Mouse (Mus musculus) midbrain, embryonic 16.5 days (tissue): Measurements from ENCODE around the gene Immp2l. TPM values are rescaled to one million over a fixed set of nuclear protein-coding genes. Genes with fewer than 3 reads are reported as not detected.

Source experiments
- ATAC-seq: fragments of 200-750 bp; cut with Nextera tagmentation; 2 replicates; pipeline ENCODE4 v1.8.0; 2017; ENCODE audit warnings: moderate TSS enrichment
- H3K27ac ChIP-seq: fragments of 300-500 bp; sonication (generic); 2 replicates; pipeline ENCODE4 v1.5.1; 2014; ENCODE audit warnings: mild to moderate bottlenecking, low read length, mixed read lengths
- H3K27me3 ChIP-seq: fragments of 300-500 bp; sonication (generic); 2 replicates; pipeline ENCODE4 v1.6.1; 2014; ENCODE audit warnings: low read depth, low read length, mixed read lengths; ENCODE audit not compliant: control insufficient read depth, insufficient read depth
- H3K36me3 ChIP-seq: fragments of 300-500 bp; sonication (generic); 2 replicates; pipeline ENCODE4 v1.6.1; 2014; ENCODE audit warnings: mild to moderate bottlenecking, low read length, moderate library complexity, mixed read lengths; ENCODE audit not compliant: control insufficient read depth, insufficient read depth
- H3K4me1 ChIP-seq: fragments of 300-500 bp; sonication (generic); 2 replicates; pipeline ENCODE4 v1.6.1; 2014; ENCODE audit warnings: mild to moderate bottlenecking, low read length, mixed read lengths; ENCODE audit not compliant: control insufficient read depth, insufficient read depth
- H3K4me2 ChIP-seq: fragments of 300-500 bp; sonication (generic); 2 replicates; pipeline ENCODE4 v1.6.1; 2014; ENCODE audit warnings: mild to moderate bottlenecking, low read length, mixed read lengths
- H3K4me3 ChIP-seq: fragments of 300-500 bp; sonication (generic); 2 replicates; pipeline ENCODE4 v1.5.1; 2014; ENCODE audit warnings: low read depth, mild to moderate bottlenecking, low read length, moderate library complexity, mixed read lengths
- H3K9ac ChIP-seq: fragments of 300-500 bp; sonication (generic); 2 replicates; pipeline ENCODE4 v1.6.1; 2014; ENCODE audit warnings: low read depth, low read length, mixed read lengths
- H3K9me3 ChIP-seq: fragments of 300-500 bp; sonication (generic); replicated peaks from 2 replicates; pipeline ENCODE4 v1.6.1; 2014; ENCODE audit warnings: mild to moderate bottlenecking, low read length, mixed read lengths; ENCODE audit not compliant: control insufficient read depth, poor library complexity, severe bottlenecking
- WGBS: fragments of 180-500 bp; shearing (Covaris S2); extraction: QIAGEN DNeasy Blood & Tissue Kit; methylation state at CpG from one replicate; pipeline ENCODE4 v1.1.7; 2014; 5-methylcytosine and 5-hydroxymethylcytosine counted together
- polyA plus RNA-seq: library from polyadenylated mRNA; unstranded; fragments of >200 nt; fragmentation: Nextera tagmentation; extraction: Ambion mirVana; gene quantifications from 2 replicates; pipeline ENCODE4 v1.2.1, GENCODE M21; 2015

The Immp2l gene
- polyA plus RNA-seq, 1 experiment from 2014 or later, result 6.6 TPM

DNA sequence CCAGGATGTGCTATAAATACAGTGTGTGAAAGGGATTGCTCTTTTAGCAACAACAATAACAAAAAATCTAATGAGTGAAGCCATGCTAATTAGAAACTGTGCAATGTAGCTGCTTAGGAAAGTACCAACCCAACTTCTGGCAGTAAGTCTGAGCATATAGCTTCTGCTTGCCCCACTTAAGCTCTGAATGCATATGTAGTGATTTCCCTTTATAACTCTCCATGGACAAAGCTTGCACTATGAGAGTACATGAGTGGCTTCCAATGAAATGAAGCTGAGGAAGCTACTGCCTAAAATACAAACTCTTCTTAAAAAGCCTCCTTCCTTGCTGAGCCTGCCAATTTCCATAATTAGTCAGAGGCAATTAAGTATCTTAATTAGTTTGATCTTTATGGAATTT, 370.3 kb downstream of the Immp2l start:
- H3K27ac ChIP-seq, result no peak overlapping the region
- H3K4me3 ChIP-seq, result no peak overlapping the region
- H3K4me1 ChIP-seq, result no peaks in the 10 kb centered on the region
- H3K27me3 ChIP-seq, result no peaks in the 10 kb centered on the region
- H3K36me3 ChIP-seq, result no peaks in the 10 kb centered on the region
- ATAC-seq, result no peak
- no peaks in the 10 kb centered on the region for H3K9me3 ChIP-seq
- H3K4me2 ChIP-seq, result no peak overlapping the region
- H3K9ac ChIP-seq, result no peak overlapping the region

GRCm38 (mm10) chr12:41401136-41401535, 377.2 kb downstream of the Immp2l start:
- no peak for ATAC-seq

DNA sequence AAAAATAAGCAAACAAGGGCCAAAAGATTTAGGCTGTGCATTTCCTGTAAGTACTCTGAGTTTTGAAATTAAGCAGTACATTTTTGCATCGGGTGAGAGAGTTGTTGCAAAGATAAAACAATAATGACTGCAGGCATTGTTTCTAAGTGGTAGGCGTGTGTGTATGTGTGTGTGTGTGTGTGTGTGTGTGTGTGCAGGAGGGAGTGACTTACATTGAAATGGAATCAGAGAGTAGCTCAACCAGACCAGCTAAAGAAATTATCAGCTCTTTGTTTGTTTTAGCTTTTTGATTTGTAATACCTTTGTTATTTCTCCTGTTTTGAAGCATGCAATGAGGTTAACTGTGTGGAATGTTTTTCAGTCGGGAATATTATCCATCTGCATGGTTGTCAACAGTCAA, 378.0 kb downstream of the Immp2l start:
- Histone ChIP-seq H3K4me1 (no peaks in the 10 kb centered on the region), H3K9me3 (no peaks in the 10 kb centered on the region), H3K4me3 (no peak overlapping the region), H3K36me3 (no peaks in the 10 kb centered on the region), H3K4me2 (no peak overlapping the region), H3K27me3 (no peaks in the 10 kb centered on the region), H3K27ac (no peak overlapping the region), H3K9ac (no peak overlapping the region)
- ATAC-seq, result no peak
- 62% methylated on average over 3 of the region's 3 CpGs for WGBS

More at GRCm38 (mm10) chr12:41401136-41401535, 377.2 kb downstream of the Immp2l start:
- no peaks in the 10 kb centered on the region for H3K4me1 ChIP-seq
- H3K4me2 ChIP-seq, result no peak overlapping the region
- 100% methylated on average over 1 of the region's 1 CpGs for WGBS
- no peak overlapping the region for H3K27ac ChIP-seq
- no peaks in the 10 kb centered on the region for H3K9me3 ChIP-seq
- no peaks in the 10 kb centered on the region for H3K27me3 ChIP-seq
- no peak overlapping the region for H3K4me3 ChIP-seq
- no peak overlapping the region for H3K9ac ChIP-seq
- H3K36me3 ChIP-seq, result no peaks in the 10 kb centered on the region

DNA sequence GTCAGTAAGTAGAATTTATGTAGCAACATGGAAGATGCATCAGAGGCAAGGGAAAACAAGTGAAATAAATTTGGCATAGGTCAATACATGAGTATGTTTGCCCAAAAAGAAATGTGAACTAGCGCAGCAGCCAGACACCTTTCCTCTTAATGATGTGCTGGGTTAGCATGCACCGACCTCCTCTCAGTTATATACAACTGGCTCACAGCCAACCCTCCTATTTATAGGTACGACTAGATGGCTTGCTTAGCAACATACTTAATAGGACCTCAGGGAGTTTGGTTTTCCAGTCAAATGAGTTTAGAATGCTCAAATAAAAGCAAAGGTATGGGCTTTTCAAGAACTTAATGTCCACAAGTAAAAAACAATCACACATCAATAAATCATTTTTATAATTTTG, 385.5 kb downstream of the Immp2l start:
- no peak for ATAC-seq
- H3K4me3 ChIP-seq, result no peak overlapping the region
- H3K9me3 ChIP-seq, result no peaks in the 10 kb centered on the region
- no peak overlapping the region for H3K9ac ChIP-seq
- no peaks in the 10 kb centered on the region for H3K36me3 ChIP-seq
- WGBS, result 60% methylated on average over 3 of the region's 3 CpGs
- no peak overlapping the region for H3K27ac ChIP-seq
- no peaks in the 10 kb centered on the region for H3K27me3 ChIP-seq
- H3K4me1 ChIP-seq, result no peaks in the 10 kb centered on the region
- no peak overlapping the region for H3K4me2 ChIP-seq

GRCm38 (mm10) chr12:41416635-41417034, 392.7 kb downstream of the Immp2l start:
- no peak overlapping the region for H3K4me3 ChIP-seq
- H3K27me3 ChIP-seq, result no peaks in the 10 kb centered on the region
- no peak overlapping the region for H3K4me2 ChIP-seq
- no peaks in the 10 kb centered on the region for H3K4me1 ChIP-seq
- no peak overlapping the region for H3K9ac ChIP-seq
- H3K27ac ChIP-seq, result no peak overlapping the region
- H3K9me3 ChIP-seq, result no peaks in the 10 kb centered on the region
- no peaks in the 10 kb centered on the region for H3K36me3 ChIP-seq
- ATAC-seq, result no peak

- no peak overlapping the region for H3K9ac ChIP-seq
- H3K27me3 ChIP-seq, result no peaks in the 10 kb centered on the region
- H3K4me1 ChIP-seq, result no peaks in the 10 kb centered on the region
- no peaks in the 10 kb centered on the region for H3K36me3 ChIP-seq
- no peak overlapping the region for H3K27ac ChIP-seq
- no peak overlapping the region for H3K4me3 ChIP-seq
- H3K4me2 ChIP-seq, result no peak overlapping the region
- H3K9me3 ChIP-seq, result no peaks in the 10 kb centered on the region
- 68% methylated on average over 3 of the region's 3 CpGs for WGBS
- no peak for ATAC-seq
Observed at GRCm38 (mm10) chr12:41417099-41417498, 393.2 kb downstream of the Immp2l start.

GRCm38 (mm10) chr12:41417961-41418360, 394.1 kb downstream of the Immp2l start:
- Histone ChIP-seq H3K4me3 (no peak overlapping the region), H3K27me3 (no peaks in the 10 kb centered on the region), H3K36me3 (no peaks in the 10 kb centered on the region), H3K9me3 (no peaks in the 10 kb centered on the region), H3K4me1 (no peaks in the 10 kb centered on the region), H3K4me2 (no peak overlapping the region), H3K9ac (no peak overlapping the region), H3K27ac (no peak overlapping the region)
- ATAC-seq, result no peak; the same call in 1 of the 2 replicates
- 91% methylated on average over 4 of the region's 4 CpGs for WGBS

DNA sequence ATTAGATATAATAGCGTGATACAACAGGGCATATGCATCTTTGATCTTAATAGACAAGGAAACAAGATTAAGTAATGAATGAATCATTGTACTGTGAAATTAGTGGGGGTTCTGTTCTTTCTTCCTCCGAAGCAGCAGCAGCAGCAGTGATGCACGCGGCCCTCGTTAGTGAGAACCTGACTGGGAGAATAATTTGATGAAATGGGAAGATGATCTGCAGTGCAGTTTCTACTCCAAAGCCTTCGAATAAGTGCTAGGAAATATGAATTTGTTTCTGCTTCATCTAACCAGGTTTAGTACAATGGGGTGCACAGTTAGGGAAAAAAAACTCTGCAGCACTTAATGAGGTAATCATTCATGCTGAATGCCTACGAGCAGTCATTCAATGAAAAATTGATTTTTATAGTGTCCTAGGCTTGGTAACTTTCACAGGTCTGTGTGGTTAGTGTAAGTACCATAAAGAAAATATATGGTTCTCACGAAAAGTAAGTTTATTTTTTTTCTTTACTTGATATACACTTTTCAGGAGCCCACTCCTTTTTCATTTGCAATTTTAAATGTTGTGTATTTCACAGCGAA, 401.3 kb downstream of the Immp2l start:
- Histone ChIP-seq H3K9ac (no peak overlapping the region), H3K27ac (no peak overlapping the region), H3K27me3 (no peaks in the 10 kb centered on the region), H3K4me3 (no peak overlapping the region), H3K4me1 (no peaks in the 10 kb centered on the region), H3K9me3 (no peaks in the 10 kb centered on the region), H3K36me3 (no peaks in the 10 kb centered on the region), H3K4me2 (no peak overlapping the region)
- 48% methylated on average over 9 of the region's 9 CpGs for WGBS
- no peak for ATAC-seq

DNA sequence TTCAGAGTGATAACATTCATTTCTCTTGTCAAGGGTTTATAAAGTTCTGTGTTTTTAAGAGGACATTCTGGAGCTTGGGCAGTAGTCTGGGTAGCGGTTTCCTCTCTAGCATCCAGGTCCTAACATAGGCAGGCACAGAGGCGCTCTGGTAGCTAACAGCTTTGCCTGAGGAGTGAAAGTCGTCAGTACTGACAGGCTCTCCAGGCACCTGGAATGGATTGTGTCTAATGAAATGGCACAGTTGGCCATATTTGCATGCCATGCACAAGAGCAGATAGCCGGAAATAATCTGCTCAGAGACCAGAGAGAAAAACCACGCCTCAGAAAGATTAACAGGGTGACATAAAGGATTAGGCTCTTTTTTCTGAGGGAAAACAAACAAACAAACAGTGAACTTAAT, 403.6 kb downstream of the Immp2l start:
- H3K4me3 ChIP-seq, result no peak overlapping the region
- H3K9me3 ChIP-seq, result no peaks in the 10 kb centered on the region
- no peaks in the 10 kb centered on the region for H3K36me3 ChIP-seq
- no peak for ATAC-seq
- no peak overlapping the region for H3K27ac ChIP-seq
- no peak overlapping the region for H3K4me2 ChIP-seq
- H3K4me1 ChIP-seq, result no peaks in the 10 kb centered on the region
- no peaks in the 10 kb centered on the region for H3K27me3 ChIP-seq
- H3K9ac ChIP-seq, result no peak overlapping the region
- WGBS, result 28% methylated on average over 5 of the region's 5 CpGs
